Comparison of ENCODE assay signal across 23 mouse cellular contexts in genomic region chr1:85702531-85702930, GRCm38 (mm10). TPM values are rescaled to one million over a fixed set of nuclear protein-coding genes. Genes with fewer than 3 reads are reported as not detected.
DNase-seq lines count a peak whose midpoint lies in the region; ATAC-seq and TF ChIP-seq lines count a peak whose summit lies in the region.
"Had no signal": no experiment of that assay in that cellular context is flagged by ENCODE, and none has a peak within 500 bp of the region (broad histone marks: within the 10 kb centered on the region; RNA-seq: fewer than 3 reads in every experiment).

No protein-coding gene starts in this region.

- no peak overlapping the region for H3K4me3 ChIP-seq in heart, embryonic 10.5 days
- H3K4me3 ChIP-seq in heart, postnatal 0 days (ENCODE audit: low read depth, low read length), result no peak overlapping the region

- H3K4me1 ChIP-seq in heart, embryonic 10.5 days, result 0 out of 2 replicates have a peak, but pooled peaks cover 3% of the 10 kb centered on the region
- H3K4me1 ChIP-seq in heart, postnatal 0 days (ENCODE audit: control insufficient read depth, insufficient read depth), result peaks cover 3% of the 10 kb centered on the region
- H3K4me1 ChIP-seq: intestine, embryonic 15.5 days had no signal

- H3K27me3 ChIP-seq in heart, embryonic 10.5 days (ENCODE audit: insufficient read depth, poor library complexity, severe bottlenecking), result no peaks in the 10 kb centered on the region
- H3K27me3 ChIP-seq in heart, postnatal 0 days (ENCODE audit: control insufficient read depth, insufficient read depth, low read length), result no peaks in the 10 kb centered on the region
- H3K27me3 ChIP-seq: hindbrain, embryonic 15.5 days; intestine, embryonic 15.5 days; limb, embryonic 12.5 days; liver, embryonic 12.5 days; megakaryocyte, embryonic 14.5 days; neural tube, embryonic 15.5 days; Patski had no signal

- TF ChIP-seq CTCF in heart, postnatal 0 days (IDR thresholded peaks at IDR 0.05; ENCODE audit: low read depth), result no peak

- intact Hi-C loops in heart, postnatal 10 days (cut with DNase I), result no loop called here
- intact Hi-C loops in heart, postnatal 25 days (cut with DNase I), result no loop called here

- DNase-seq in heart, embryonic 10.5 days (ENCODE audit: low spot score), result no peak
- DNase-seq in heart, postnatal 10 days, result no peak
- no peak for DNase-seq in heart, postnatal 0 days (ENCODE audit: low spot score)
- no peak for DNase-seq in heart, postnatal 25 days (ENCODE audit: low spot score)
- DNase-seq in A20 (ENCODE audit: low read depth, low spot score), result peak; percentile 30
- peak; percentile 48 for DNase-seq in induced T-regulatory cell, adult 2 months (ENCODE audit: low read depth)
- no peak for DNase-seq in kidney, postnatal 36 days
- DNase-seq: cerebellum, adult 11-12 months; cerebellum, postnatal 10 days; forebrain, postnatal 0 days; gastrocnemius, postnatal 36 days; kidney, adult 9 months; kidney, postnatal 14 days had no signal

- H3K27ac ChIP-seq in heart, embryonic 10.5 days, result peak overlapping the region; percentile 91; the same call in 1 of the 2 replicates
- H3K27ac ChIP-seq in heart, postnatal 0 days (ENCODE audit: low read depth), result peak overlapping the region; percentile 95; the same call in 1 of the 2 replicates
- H3K27ac ChIP-seq: intestine, embryonic 15.5 days; layer of hippocampus, adult 2 months; limb, embryonic 12.5 days; liver, embryonic 12.5 days had no signal

- no peak for TF ChIP-seq EP300 in heart, postnatal 0 days (IDR thresholded peaks at IDR 0.05; ENCODE audit: low read depth)

- no peaks in the 10 kb centered on the region for H3K36me3 ChIP-seq in heart, embryonic 10.5 days
- no peaks in the 10 kb centered on the region for H3K36me3 ChIP-seq in heart, postnatal 0 days (replicated peaks; ENCODE audit: control insufficient read depth, insufficient read depth, low read length)
- H3K36me3 ChIP-seq: embryonic facial prominence, embryonic 10.5 days; hindbrain, embryonic 15.5 days; intestine, embryonic 15.5 days; limb, embryonic 12.5 days; liver, embryonic 12.5 days; neural tube, embryonic 15.5 days had no signal

- no peaks in the 10 kb centered on the region for H3K9me3 ChIP-seq in heart, embryonic 10.5 days
- H3K9me3 ChIP-seq in heart, postnatal 0 days (replicated peaks; ENCODE audit: control insufficient read depth, low read length), result no peaks in the 10 kb centered on the region
- H3K9me3 ChIP-seq: embryonic facial prominence, embryonic 10.5 days; hindbrain, embryonic 15.5 days; intestine, embryonic 15.5 days; limb, embryonic 12.5 days; liver, embryonic 12.5 days; megakaryocyte, embryonic 14.5 days; neural tube, embryonic 15.5 days had no signal

- WGBS in heart, embryonic 10.5 days, result 79% methylated on average over 4 of the region's 4 CpGs
- 69% methylated on average over 4 of the region's 4 CpGs for WGBS in heart, postnatal 0 days

- H3K9ac ChIP-seq in heart, postnatal 0 days (replicated peaks; ENCODE audit: low read depth, low read length), result no peak overlapping the region
- H3K9ac ChIP-seq: intestine, embryonic 15.5 days; limb, embryonic 12.5 days had no signal

- H3K4me2 ChIP-seq in heart, postnatal 0 days (ENCODE audit: low read depth, low read length), result no peak overlapping the region

- ATAC-seq in heart, postnatal 0 days (ENCODE audit: insufficient read depth, low read depth), result no peak
- ATAC-seq: Patski had no signal

RNA-seq across cellular contexts. Expression of gene Sp100, which starts 52.7 kb away (rescaled TPM):
- polyA plus RNA-seq in heart, embryonic 10.5 days (2016; fragmentation: Nextera tagmentation; extraction: Ambion mirVana), result 0.46 and 0.63 TPM in 2 replicates
- 10 to 100 TPM in 1 of 2 experiments, 1 to 10 TPM in 1; 7.4 to 10.5 TPM for total RNA-seq in heart, postnatal 10 days (2021)
- 9.2 and 14.8 TPM in 2 replicates for total RNA-seq in heart, postnatal 0 days (2014; rRNA removed; ENCODE audit: low replicate concordance)
- polyA plus RNA-seq in heart, postnatal 0 days (2015; fragmentation: Nextera tagmentation; extraction: Ambion mirVana), result 5.6 and 7.2 TPM in 2 replicates
- total RNA-seq in heart, postnatal 25 days (2021), result 10 to 100 TPM; 17.9 to 20.2 TPM
- total RNA-seq: ES-E14 had no signal

Comparison
In these comparisons a context has a peak if more than half of its experiments do, and no peak if none do; other contexts are left out.
1. DNase-seq: peak in A20 (single experiment) and induced T-regulatory cell, adult 2 months (single experiment); none in heart, embryonic 10.5 days (single experiment), heart, postnatal 10 days (0 of 2), heart, postnatal 0 days (single experiment), heart, postnatal 25 days (single experiment) and kidney, postnatal 36 days (0 of 2).